Mouse (Mus musculus): ENCODE results near the gene Gm12184.
"Not testable (repeated sequence)": the region's sequence is repeated elsewhere in the genome, so short reads cannot be mapped to it uniquely, and the experiment has no call there.

Gm12184 gene

GRCm38 (mm10) chr11:48799921-48800701 is 26.3 kb downstream of the Gm12184 start, which contains the start of gene Rack1:
Gene Rack1, plus strand, starts transcription at chr11:48800332.
- DNase-seq (ENCODE audit: low spot score in 2 of 2): peak; percentile 90 to 94

- no peak for DNase-seq (ENCODE audit: low spot score in 2 of 2)
Measured at GRCm38 (mm10) chr11:48798984-48799920, 27.2 kb downstream of the Gm12184 start.

- DNase-seq (ENCODE audit: low spot score in 2 of 2): no peak
Measured at GRCm38 (mm10) chr11:48798308-48798707, 28.1 kb downstream of the Gm12184 start.

GRCm38 (mm10) chr11:48797287-48797686 is 29.2 kb downstream of the Gm12184 start:
- no peak for DNase-seq (ENCODE audit: low spot score in 2 of 2)

GRCm38 (mm10) chr11:48796290-48796689 is 30.2 kb downstream of the Gm12184 start:
- DNase-seq (ENCODE audit: low spot score in 2 of 2): no peak

- DNase-seq (ENCODE audit: low spot score in 2 of 2): no peak
Measured at GRCm38 (mm10) chr11:48795221-48795620, 31.2 kb downstream of the Gm12184 start.

- no peak for DNase-seq (ENCODE audit: low spot score in 2 of 2)
Measured at GRCm38 (mm10) chr11:48793184-48793583, 33.3 kb downstream of the Gm12184 start.

- not testable (repeated sequence) for DNase-seq (ENCODE audit: low spot score in 2 of 2)
Measured at GRCm38 (mm10) chr11:48791894-48792293, 34.6 kb downstream of the Gm12184 start.

- DNase-seq (ENCODE audit: low spot score in 2 of 2): no peak
Measured at GRCm38 (mm10) chr11:48790946-48791345, 35.5 kb downstream of the Gm12184 start.

- peak; percentile 89 to 93 for DNase-seq (ENCODE audit: low spot score in 2 of 2)
Measured at GRCm38 (mm10) chr11:48789973-48790823, 36.3 kb downstream of the Gm12184 start.

- DNase-seq (ENCODE audit: low spot score in 2 of 2): no peak
Measured at GRCm38 (mm10) chr11:48789215-48789614, 37.2 kb downstream of the Gm12184 start.

- peak; percentile 79 to 87 for DNase-seq (ENCODE audit: low spot score in 2 of 2)
Measured at GRCm38 (mm10) chr11:48788311-48789089, 38.0 kb downstream of the Gm12184 start.

GRCm38 (mm10) chr11:48787455-48788211 is 38.8 kb downstream of the Gm12184 start:
- DNase-seq (ENCODE audit: low spot score in 2 of 2): no peak

GRCm38 (mm10) chr11:48782243-48782642 is 44.2 kb downstream of the Gm12184 start:
- no peak for DNase-seq (ENCODE audit: low spot score in 2 of 2)

- no peak for DNase-seq (ENCODE audit: low spot score in 2 of 2)
Measured at GRCm38 (mm10) chr11:48779450-48779849, 47.0 kb downstream of the Gm12184 start.

GRCm38 (mm10) chr11:48777303-48777702 is 49.2 kb downstream of the Gm12184 start:
- no peak for DNase-seq (ENCODE audit: low spot score in 2 of 2)

GRCm38 (mm10) chr11:48776664-48777063 is 49.8 kb downstream of the Gm12184 start:
- no peak for DNase-seq (ENCODE audit: low spot score in 2 of 2)

- peak; percentile 81 for DNase-seq (ENCODE audit: low spot score in 2 of 2)
Measured at GRCm38 (mm10) chr11:48775483-48775882, 51.0 kb downstream of the Gm12184 start.
